Mouse (Mus musculus) MEL-GATA-1-ER (cell line): ENCODE data around the gene Isca1.
"Not testable (repeated sequence)": the region's sequence is repeated elsewhere in the genome, so short reads cannot be mapped to it uniquely, and the experiment has no call there.

Experiments used
- DNase-seq: peaks from one replicate; pipeline ENCODE4 v3.0.0-alpha.2; 2012; ENCODE audit warnings: low read depth; ENCODE audit errors: extremely low read depth

Gene Isca1

GRCm38 (mm10) chr13:59746711-59747110 is 22.9 kb downstream of the Isca1 start, which contains the start of gene 1700014D04Rik:
Gene 1700014D04Rik, minus strand, starts transcription at chr13:59746752.
- no peak for DNase-seq

- DNase-seq: no peak
Observed at GRCm38 (mm10) chr13:59746164-59746563, 23.4 kb downstream of the Isca1 start.

DNA sequence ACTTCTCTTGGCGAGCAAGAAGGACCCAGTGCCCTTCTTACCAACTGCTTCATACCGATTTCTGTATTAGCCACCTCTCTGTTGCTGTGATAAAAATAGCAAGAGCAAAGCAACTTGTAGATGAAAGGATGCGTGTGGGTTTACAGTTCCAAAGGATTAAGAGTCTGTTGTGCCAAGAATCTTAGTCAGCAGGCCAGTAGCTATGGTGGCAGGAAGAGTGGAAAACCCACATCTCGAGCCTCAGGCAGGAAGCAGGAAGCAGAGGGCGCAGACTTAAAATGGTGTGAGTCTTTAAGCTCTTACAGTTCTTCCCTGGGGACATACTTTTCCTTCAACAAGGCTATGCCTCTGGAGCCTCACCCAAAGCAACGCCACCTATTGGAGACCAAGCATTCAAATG is 24.1 kb downstream of the Isca1 start:
- DNase-seq: no peak

DNA sequence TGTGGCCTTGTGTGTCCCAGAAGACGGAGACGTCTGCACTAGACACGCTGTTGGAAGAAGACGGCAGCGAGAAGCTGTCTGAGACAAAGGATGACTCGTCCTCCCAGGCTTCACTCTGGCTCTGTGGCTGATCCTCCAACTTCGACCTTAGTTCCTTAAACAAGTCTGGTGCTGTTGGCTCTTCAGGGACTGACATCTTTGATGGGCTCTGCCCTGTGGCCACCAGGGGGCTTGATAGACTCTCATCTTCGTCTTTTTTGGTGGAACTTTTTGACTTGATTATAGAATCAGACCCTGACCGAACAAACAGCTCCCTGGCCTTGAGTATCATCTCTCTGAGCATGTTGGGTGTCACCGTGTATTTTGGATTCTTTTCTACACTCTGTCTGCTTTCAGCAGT is 27.9 kb downstream of the Isca1 start:
- peak; percentile 59 for DNase-seq

- no peak for DNase-seq
Observed at GRCm38 (mm10) chr13:59741096-59741495, 28.5 kb downstream of the Isca1 start.

DNA sequence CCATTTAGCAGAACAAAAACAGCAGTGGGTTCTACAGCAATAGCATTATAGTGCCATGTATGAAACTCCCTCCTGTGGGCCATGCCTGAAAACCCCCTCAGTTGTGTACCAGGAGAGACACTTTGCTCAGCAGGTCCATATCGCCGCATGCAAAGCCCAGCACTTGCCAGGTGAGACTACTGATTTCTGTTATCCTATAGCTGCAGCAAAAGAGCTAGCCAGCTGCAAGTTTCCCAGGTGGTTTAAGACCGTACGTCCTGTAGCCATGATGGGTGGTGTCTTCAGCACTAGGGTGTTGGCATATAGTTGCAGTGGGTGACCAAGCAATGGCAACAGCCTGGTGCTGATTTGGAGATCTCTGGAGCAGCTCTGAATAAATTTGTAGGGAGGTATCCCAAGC is 30.2 kb downstream of the Isca1 start:
- no peak for DNase-seq

DNA sequence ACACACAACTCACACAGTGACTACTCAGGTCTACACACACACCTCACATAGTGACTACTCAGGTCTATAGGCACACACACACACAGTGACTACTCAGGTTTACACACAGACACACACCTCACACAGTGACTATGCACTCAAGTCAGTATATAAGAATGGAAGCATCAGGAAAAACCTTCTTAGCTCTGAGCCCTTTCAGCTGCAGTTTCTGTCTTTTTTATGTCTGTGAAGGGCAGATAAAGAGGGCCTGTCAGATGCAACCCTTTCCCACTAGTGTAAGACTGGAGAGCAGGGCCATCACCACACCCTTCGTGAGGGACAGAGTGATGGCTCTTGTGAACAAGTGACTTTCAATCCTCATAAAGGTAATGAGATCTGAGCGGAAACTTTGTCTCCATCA is 31.2 kb downstream of the Isca1 start:
- DNase-seq: no peak

DNA sequence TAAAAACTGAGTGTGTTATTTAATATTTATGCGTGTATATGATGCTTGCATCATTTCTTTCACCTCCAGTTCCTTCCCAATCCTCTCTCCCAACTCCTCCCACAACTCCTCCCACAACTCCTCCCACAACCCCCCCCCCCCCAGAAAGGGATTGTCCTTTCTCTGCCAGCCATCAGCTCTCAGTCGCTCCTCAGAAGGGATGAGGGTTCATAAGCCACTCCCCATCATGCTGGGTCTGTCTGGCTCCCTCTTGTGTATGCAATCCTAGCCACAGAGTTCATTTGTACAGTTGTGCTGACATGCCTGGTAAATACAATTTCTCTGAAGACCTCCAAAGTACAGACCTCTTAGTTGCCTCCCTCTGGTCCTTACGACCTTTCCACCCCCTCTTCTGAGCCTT is 34.4 kb downstream of the Isca1 start:
- DNase-seq: peak; percentile 74

DNA sequence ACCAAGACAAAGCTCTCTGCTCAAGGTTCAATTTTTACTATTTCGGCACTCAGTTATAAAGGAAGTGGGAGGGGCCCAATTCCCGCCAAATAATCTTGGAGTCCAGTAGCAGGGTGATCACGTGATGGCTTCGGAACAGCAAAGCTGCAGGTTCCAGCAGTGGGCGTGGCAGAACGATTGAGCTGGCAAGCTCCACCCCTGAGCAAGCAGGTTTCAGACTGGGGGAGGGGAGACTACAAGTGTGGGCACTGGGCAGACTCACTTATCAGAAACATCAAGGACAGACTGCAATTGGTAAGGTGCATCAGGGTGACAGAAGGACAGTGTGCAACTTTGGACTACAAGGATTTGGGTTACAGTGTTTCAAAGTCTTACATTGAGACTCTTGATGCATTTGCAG is 35.3 kb downstream of the Isca1 start:
- DNase-seq: peak; percentile 36

GRCm38 (mm10) chr13:59733936-59734335 is 35.7 kb downstream of the Isca1 start:
- peak; percentile 74 for DNase-seq

DNA sequence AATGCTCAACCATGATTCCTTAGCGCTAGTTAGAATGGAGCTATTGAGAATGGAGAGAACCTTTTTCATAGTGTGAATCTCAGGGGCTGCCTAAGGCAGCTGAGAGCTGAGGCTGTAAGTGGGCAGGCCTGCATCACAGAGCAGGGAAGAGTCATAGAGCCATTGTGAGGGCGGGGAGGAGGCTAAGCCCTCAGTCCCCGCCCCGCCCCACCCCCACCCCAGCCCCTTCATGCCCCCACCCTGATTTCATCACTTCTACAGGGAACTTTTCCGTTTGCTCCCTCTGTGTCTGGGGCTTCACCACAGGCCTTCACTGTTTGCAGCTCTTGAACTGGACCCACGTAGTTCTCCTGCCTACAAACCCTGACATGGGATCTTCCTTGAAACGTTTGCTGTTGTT is 38.0 kb downstream of the Isca1 start, which contains the start of gene Spata31d1d:
Spata31d1d (minus strand) TSS at position 101 of the 400 bp plus-strand sequence.
- DNase-seq: no peak

GRCm38 (mm10) chr13:59728378-59729093 is 41.1 kb downstream of the Isca1 start:
- DNase-seq: peak; percentile 69

DNA sequence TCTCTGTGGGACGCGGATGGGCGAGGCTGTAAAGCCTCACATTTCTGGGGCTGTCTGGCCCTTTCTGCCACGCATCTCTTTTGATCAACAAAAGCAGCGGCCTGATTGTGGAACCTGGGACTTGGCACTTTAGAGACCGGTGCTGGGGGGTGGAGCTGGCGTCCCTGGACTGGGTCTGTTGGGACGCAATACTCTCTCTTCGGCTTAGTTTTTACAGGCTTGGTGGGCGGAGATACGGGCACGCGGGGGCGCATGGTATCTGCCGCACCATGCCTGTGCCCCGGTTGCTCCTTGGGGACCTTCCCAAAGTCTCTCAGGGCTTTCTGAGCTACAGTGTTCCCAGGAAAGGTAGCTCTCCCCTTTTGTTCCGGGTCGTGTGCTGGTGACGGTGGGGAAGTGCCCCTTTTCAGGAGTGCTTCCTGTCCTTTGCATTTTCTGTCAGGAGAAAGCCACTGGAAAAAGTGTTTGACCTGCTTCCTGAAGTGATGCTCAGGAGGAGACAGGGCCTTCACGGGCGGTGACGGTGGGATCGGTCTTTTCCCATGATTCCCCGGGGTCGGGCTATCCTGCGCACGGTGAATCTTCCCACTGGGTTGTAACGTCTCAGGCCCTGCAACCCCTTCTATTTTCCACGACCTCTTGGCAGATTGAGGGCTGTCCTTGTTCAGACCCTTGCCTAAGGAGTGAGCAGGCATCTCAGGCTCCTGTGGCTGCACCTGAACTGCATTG is 43.3 kb downstream of the Isca1 start:
- DNase-seq: no peak

GRCm38 (mm10) chr13:59722089-59722488 is 47.5 kb downstream of the Isca1 start:
- DNase-seq: not testable (repeated sequence)

- DNase-seq: no peak
Observed at GRCm38 (mm10) chr13:59719475-59719874, 50.1 kb downstream of the Isca1 start.

GRCm38 (mm10) chr13:59718857-59719440 is 50.7 kb downstream of the Isca1 start:
- DNase-seq: not testable (repeated sequence)

- DNase-seq: no peak
Observed at GRCm38 (mm10) chr13:59713710-59714109, 55.9 kb downstream of the Isca1 start.

DNA sequence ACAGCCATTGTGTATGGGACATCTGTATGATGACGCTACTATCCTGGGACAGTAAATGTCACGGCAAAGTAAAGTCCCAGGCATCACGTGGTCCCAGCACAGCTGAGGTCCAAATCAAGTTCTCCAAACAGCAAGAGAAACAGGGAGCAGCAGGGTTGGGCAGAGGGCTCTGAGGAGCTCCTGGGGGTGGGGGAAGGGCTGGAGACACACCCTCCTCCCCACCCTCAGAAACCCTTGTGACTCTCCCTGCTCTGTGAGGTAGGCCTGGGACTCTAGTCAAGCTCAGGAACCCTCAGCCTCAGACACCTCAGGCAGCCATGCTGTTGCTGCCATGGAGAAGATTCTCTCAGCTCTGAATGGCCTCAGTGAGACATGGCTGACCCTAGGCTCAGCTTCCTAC is 57.6 kb downstream of the Isca1 start, which contains the start of gene Spata31d1b:
Spata31d1b (plus strand) TSS at position 301 of the 400 bp plus-strand sequence.
- not testable (repeated sequence) for DNase-seq

- no peak for DNase-seq
Observed at GRCm38 (mm10) chr13:59710230-59710629, 59.4 kb downstream of the Isca1 start, which contains the start of gene Spata31d1a. Gene Spata31d1a, minus strand, starts transcription at chr13:59710330.
